Mouse (Mus musculus) left cerebral cortex, adult 11 months (tissue): ENCODE measurements around the gene Tbc1d20.

Source experiments
- DNase-seq: peaks from one replicate; pipeline ENCODE4 v3.0.0; 2022; ENCODE audit warnings: low spot score

The Tbc1d20 gene

DNA sequence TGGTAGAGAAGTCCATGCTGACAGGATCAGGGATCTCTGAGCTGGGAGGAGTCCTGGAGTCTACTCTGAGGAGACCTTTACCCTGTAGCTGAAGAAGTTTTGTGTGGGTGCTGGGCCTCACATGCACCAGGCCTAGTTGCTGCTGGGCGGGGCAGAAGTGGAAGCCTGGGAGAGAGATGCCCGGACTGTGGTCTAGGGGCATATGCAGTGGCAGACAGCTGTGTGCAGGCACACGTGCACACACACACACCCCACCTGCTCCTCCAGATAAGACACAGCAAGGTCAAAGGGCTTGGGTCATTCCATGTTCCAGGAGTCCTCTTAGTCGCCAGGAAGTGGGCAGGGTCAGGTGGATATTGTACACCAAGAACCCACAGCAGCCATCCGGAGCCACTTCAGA lies 66.0 kb downstream of the Tbc1d20 start:
- no peak for DNase-seq

DNA sequence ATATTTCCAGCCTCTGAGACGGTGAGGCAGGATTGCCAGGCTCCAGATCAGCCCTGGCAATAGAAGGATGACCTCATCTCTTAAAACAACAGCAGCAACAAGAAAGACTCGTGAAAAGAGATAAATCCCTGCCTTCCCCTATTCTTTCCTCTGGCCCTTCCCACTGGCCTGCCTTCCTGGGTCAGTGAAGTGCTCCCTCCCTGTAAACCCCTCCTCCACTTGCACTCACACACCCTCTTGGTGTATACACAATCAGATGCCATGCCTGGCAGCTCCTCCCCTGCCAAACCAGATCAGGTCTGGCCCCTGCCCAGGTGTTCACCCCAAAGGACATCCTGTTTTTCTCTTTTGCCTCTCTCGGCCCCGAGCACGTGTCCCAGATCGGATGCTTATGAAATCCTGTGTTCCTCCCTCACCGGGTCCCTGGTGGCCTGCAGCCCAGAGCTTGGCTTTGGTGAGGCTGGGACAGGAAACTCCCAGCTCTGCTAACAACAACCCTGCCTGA lies 66.7 kb downstream of the Tbc1d20 start:
- DNase-seq = no peak

DNA sequence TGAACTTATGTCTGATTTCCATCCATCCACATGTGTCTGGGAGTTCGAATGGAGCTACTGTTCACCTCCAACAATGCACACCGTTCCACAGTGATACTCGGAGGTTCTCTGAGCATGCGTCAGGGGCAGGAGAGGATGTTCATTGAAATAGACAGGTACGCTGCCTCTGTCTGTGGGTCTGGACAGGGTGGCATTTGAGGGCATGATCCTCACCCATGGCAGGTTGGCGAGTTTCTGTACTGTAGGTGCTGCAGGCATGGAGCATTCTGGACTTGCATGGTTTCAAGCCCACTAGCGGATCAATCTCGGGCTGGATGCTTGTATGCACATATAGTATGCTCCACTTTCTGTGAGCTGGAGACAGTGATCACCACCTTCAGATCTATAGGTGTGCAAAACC lies 67.6 kb downstream of the Tbc1d20 start:
- no peak for DNase-seq
